ENCODE assay signal across 12 mouse cellular contexts in genomic region chr2:113546496-113546895, GRCm38 (mm10).
A peak's percentile ranks its signal among the peaks of the same experiment; 100 is the strongest.
DNase-seq lines count a peak whose midpoint lies in the region.
"Had no signal": no experiment of that assay in that cellular context is flagged by ENCODE, and none has a peak within 500 bp of the region (broad histone marks: within the 10 kb centered on the region; RNA-seq: fewer than 3 reads in every experiment).

No protein-coding gene starts in this region.

- DNase-seq in adrenal gland, postnatal 10 days, result peak; percentile 51
- no peak for DNase-seq in adrenal gland, adult 8-10 months
- peak; percentile 82 to 89 for DNase-seq in cerebellum, postnatal 10 days
- DNase-seq in cerebellum, adult 9-10 months, result no peak
- peak; percentile 4 to 47 for DNase-seq in kidney, postnatal 25 days
- no peak for DNase-seq in kidney, adult 8-10 months
- peak; percentile 26 for DNase-seq in brain, adult 2 months (ENCODE audit: low read depth, low spot score)
- no peak for DNase-seq in urinary bladder, postnatal 25 days (ENCODE audit: low spot score)
- DNase-seq: gastrocnemius, adult 2 months; heart, postnatal 36 days; layer of hippocampus, adult 9-11 months; thymus, postnatal 25 days had no signal

Comparison
In these comparisons a context has a peak if more than half of its experiments do, and no peak if none do; other contexts are left out.
1. DNase-seq: peak in adrenal gland, postnatal 10 days (single experiment), cerebellum, postnatal 10 days (2 of 2), kidney, postnatal 25 days (2 of 2) and brain, adult 2 months (single experiment); none in adrenal gland, adult 8-10 months (single experiment), cerebellum, adult 9-10 months (single experiment), kidney, adult 8-10 months (0 of 2) and urinary bladder, postnatal 25 days (single experiment).